Mouse (Mus musculus) cerebellum, adult 2 months (tissue): ENCODE results near the gene Car1.

ENCODE experiments used
- CTCF ChIP-seq: fragments of 200-500 bp; IDR thresholded peaks from 2 replicates; pipeline ENCODE4 v1.5.1; 2011; ENCODE audit warnings: low read depth, mild to moderate bottlenecking, control low read depth, low read length, moderate library complexity, borderline replicate concordance; ENCODE audit not compliant: insufficient read depth
- POLR2A ChIP-seq: fragments of 200-500 bp; IDR thresholded peaks from 2 replicates; pipeline ENCODE4 v1.6.1; 2011; ENCODE audit warnings: low read length, control low read depth, borderline replicate concordance; ENCODE audit not compliant: insufficient read depth

DNA sequence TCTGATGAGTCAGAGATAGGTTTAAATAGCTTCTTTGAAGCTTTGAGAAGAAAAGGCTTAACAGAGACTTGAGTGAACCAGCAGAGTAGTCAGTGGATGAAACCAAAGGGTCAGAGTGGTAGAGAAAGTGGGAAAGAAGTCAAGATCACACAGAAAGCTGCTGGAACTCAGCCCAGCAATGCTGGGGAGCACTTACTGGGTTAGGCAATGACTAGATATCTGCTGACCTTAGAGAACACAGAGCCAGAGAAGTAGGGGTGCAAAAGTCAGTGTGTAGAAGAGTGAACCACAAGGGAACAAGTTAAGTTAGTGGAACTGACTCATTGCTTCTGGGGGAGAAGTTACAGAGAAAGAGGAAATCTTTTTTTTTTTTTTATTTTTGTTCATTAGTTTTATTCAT lies 24.6 kb upstream of the Car1 start:
- TF ChIP-seq CTCF: no peak
- TF ChIP-seq POLR2A: no peak
